Mouse (Mus musculus): Measurements from ENCODE around the gene 4921504E06Rik.

DNA sequence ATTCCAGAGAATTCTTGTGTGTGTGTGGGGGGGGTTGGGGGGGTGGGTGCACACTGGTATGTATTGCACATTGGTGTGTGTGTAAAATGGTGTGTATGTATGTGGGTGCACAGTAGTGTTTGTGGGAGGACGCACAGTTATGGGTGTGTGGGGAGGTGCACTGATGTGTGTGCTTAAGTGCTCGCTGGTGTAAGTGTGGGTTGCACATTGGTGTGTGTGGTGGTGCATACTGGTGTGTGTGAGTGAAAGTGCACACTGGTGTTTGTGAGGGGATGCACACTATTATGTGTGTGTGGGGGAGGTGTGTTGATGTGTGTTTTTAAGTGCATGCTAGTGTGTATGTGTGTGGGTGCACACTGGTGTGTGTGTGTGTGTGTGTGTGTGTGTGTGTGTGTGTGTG lies 24.3 kb downstream of the 4921504E06Rik start:
- TF ChIP-seq GATA1 (IDR thresholded peaks at IDR 0.05; ENCODE audit: low read length): no peak
- TF ChIP-seq TAL1 (IDR thresholded peaks at IDR 0.05; ENCODE audit: low read length): no peak
